Mouse (Mus musculus) MEL (cell line): ENCODE data around the gene Tmem50a.

ENCODE experiments used
- CTCF ChIP-seq, 3 experiments: IDR thresholded peaks in 2 of 3; conservative IDR thresholded peaks in 1 of 3; 2 replicates each; pipeline ENCODE4 v1.5.1; 2011 to 2012; ENCODE audit warnings: low read length in 3 of 3, low read depth in 2 of 3, mild to moderate bottlenecking in 2 of 3, improper control_type of control experiment in 1 of 3, inconsistent platforms in 1 of 3, mixed read lengths in 1 of 3, moderate library complexity in 1 of 3; ENCODE audit not compliant: control insufficient read depth in 1 of 3, insufficient read depth in 1 of 3, poor library complexity in 1 of 3, severe bottlenecking in 1 of 3
- ELF1 ChIP-seq: IDR thresholded peaks from 2 replicates; pipeline ENCODE4 v1.6.1; 2014; ENCODE audit warnings: low read depth, mild to moderate bottlenecking, inconsistent platforms, low read length, improper control_type of control experiment, moderate library complexity
- NRF1 ChIP-seq: IDR thresholded peaks from 2 replicates; pipeline ENCODE4 v1.6.1; 2014; ENCODE audit warnings: low read depth, mild to moderate bottlenecking, inconsistent platforms, low read length, improper control_type of control experiment, moderate library complexity; ENCODE audit not compliant: poor library complexity, insufficient read depth, severe bottlenecking
- POLR2A ChIP-seq, 2 experiments: IDR thresholded peaks; 2 replicates each; pipeline ENCODE4 v1.6.1; 2011 to 2012; ENCODE audit warnings: low read length in 2 of 2, mild to moderate bottlenecking in 2 of 2, control low read depth in 1 of 2, improper control_type of control experiment in 1 of 2, low read depth in 1 of 2, moderate library complexity in 1 of 2; ENCODE audit not compliant: control insufficient read depth in 1 of 2, insufficient read depth in 1 of 2, poor library complexity in 1 of 2

DNA sequence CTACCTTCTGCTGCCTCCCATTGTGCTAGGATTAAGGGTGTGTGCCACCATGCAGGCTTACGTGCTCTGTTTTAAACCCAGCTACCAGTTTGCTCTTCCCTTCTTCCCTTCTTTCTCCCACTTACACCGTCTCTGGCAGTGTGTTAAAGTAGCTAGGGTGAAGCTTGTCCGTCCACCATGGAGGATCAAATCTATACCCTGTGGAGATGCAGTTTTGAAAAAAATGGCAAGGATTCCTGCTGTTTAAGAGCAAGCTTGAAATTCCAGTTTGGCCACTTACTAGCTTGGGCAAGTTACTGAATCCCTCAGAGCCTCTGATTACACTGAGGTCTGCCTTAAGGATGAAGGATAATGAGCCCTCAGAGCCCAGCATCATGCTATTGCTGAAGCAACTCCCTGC is 59.5 kb downstream of the Tmem50a start:
- no peak for TF ChIP-seq CTCF (IDR thresholded peaks at IDR 0.05 in 2 of 3, conservative IDR thresholded peaks at IDR 0.05 in 1 of 3; ENCODE audit: control insufficient read depth in 1 of 3, insufficient read depth in 1 of 3, low read depth in 2 of 3, low read length in 3 of 3, poor library complexity in 1 of 3, severe bottlenecking in 1 of 3)
- TF ChIP-seq ELF1: no peak
- no peak for TF ChIP-seq NRF1
- no peak for TF ChIP-seq POLR2A (IDR thresholded peaks at IDR 0.05; ENCODE audit: control insufficient read depth in 1 of 2, insufficient read depth in 1 of 2, low read depth in 1 of 2, low read length in 2 of 2, poor library complexity in 1 of 2)
